8 mouse cellular contexts compared by ENCODE assay signal in genomic region chr12:78861496-78862253, GRCm38 (mm10). TPM values are rescaled to one million over a fixed set of nuclear protein-coding genes. Genes with fewer than 3 reads are reported as not detected.
DNase-seq lines count a peak whose midpoint lies in the region; ATAC-seq and TF ChIP-seq lines count a peak whose summit lies in the region.

Gene Atp6v1d (minus strand): TSS chr12:78861638.
Gene Eif2s1 (plus strand): TSS chr12:78861819.

- peak; percentile 91 for TF ChIP-seq CTCF in gastrocnemius, adult 2 months (IDR thresholded peaks at IDR 0.05)
- TF ChIP-seq CTCF in hindbrain, postnatal 0 days (IDR thresholded peaks at IDR 0.05; ENCODE audit: low read depth) = peak; percentile 85
- TF ChIP-seq CTCF in left cerebral cortex, adult 2 months (IDR thresholded peaks at IDR 0.05) = peak; percentile 95

- H3K4me3 ChIP-seq in gastrocnemius, adult 2 months = peak within 1 kb of the TSS; percentile 85
- H3K4me3 ChIP-seq in hindbrain, postnatal 0 days (ENCODE audit: low read length) = peak within 1 kb of the TSS; percentile 60
- H3K4me3 ChIP-seq in left cerebral cortex, adult 2 months = peak within 1 kb of the TSS; percentile 96

- peaks cover 18% of the 10 kb centered on the region for H3K4me1 ChIP-seq in hindbrain, postnatal 0 days (ENCODE audit: insufficient read depth, low read length)

- H3K9me3 ChIP-seq in hindbrain, postnatal 0 days (ENCODE audit: low read length) = no peaks in the 10 kb centered on the region

- H3K36me3 ChIP-seq in hindbrain, postnatal 0 days (ENCODE audit: insufficient read depth, low read length) = no peaks in the 10 kb centered on the region

- ATAC-seq in common myeloid progenitor, adult 5-6 weeks (replicated peaks; ENCODE audit: low read depth, poor library complexity, severe bottlenecking) = peak; percentile 88
- ATAC-seq in hindbrain, postnatal 0 days = peak; percentile 100
- ATAC-seq in megakaryocyte, adult 5-6 weeks (ENCODE audit: poor library complexity, severe bottlenecking) = peak; percentile 89

- peak within 1 kb of the TSS; percentile 99 for H3K27ac ChIP-seq in gastrocnemius, adult 2 months
- H3K27ac ChIP-seq in hindbrain, postnatal 0 days = peak within 1 kb of the TSS; percentile 78
- H3K27ac ChIP-seq in left cerebral cortex, adult 2 months = peak within 1 kb of the TSS; percentile 98

- H3K27me3 ChIP-seq in hindbrain, postnatal 0 days (ENCODE audit: insufficient read depth, low read length) = no peaks in the 10 kb centered on the region

- WGBS in hindbrain, postnatal 0 days = under 1% methylated on average over 55 of the region's 55 CpGs

- peak within 1 kb of the TSS; percentile 76 for H3K4me2 ChIP-seq in hindbrain, postnatal 0 days (ENCODE audit: low read depth, low read length)

- intact Hi-C loops in gastrocnemius, adult 2 months (cut with DNase I) = loop anchor here (5.0 kb wide), 1 partner anchor 114 kb away; the partner anchor contains the start of gene Mpp5
- intact Hi-C loops in left cerebral cortex, adult 2 months (cut with DNase I) = loop anchor here (5.0 kb wide), 3 partner anchors 226 to 1781 kb away; partner anchors contain the start of genes Erh, Gphn, Pigh and Slc39a9

- peak within 1 kb of the TSS; percentile 68 for H3K9ac ChIP-seq in hindbrain, postnatal 0 days (replicated peaks; ENCODE audit: low read length)

- DNase-seq in ZHBTc4 (ENCODE audit: low read depth, low spot score) = peak; percentile 100
- DNase-seq in gastrocnemius, adult 2 months = peak; percentile 99
- peak; percentile 99 for DNase-seq in hindbrain, postnatal 0 days (ENCODE audit: low spot score)
- peak; percentile 98 to 99 for DNase-seq in left cerebral cortex, adult 2 months (ENCODE audit: extremely low spot score in 1 of 2, low spot score in 2 of 2)
- peak; percentile 98 to 99 for DNase-seq in right cerebral cortex, adult 2 months (ENCODE audit: low spot score in 2 of 2)
- DNase-seq in urinary bladder, postnatal 14 days (ENCODE audit: low spot score) = peak; percentile 99

RNA-seq across cellular contexts. Expression of gene Atp6v1d, which starts in this region (rescaled TPM):
- total RNA-seq in common myeloid progenitor, adult 5-6 weeks (2017) = 17.8 and 32.9 TPM in 2 replicates
- total RNA-seq in gastrocnemius, adult 2 months (2021) = 10 to 100 TPM; 59.8 to 66.2 TPM
- total RNA-seq in hindbrain, postnatal 0 days (2014; rRNA removed) = 54.3 and 55.5 TPM in 2 replicates
- 149 and 161 TPM in 2 replicates for polyA plus RNA-seq in hindbrain, postnatal 0 days (2015; fragmentation: Nextera tagmentation; extraction: Ambion mirVana)
- total RNA-seq in left cerebral cortex, adult 2 months (2021) = 100 to 1,000 TPM; 274 to 294 TPM
- total RNA-seq in megakaryocyte, adult 5-6 weeks (2015) = 114 and 122 TPM in 2 replicates
- 50.5 and 55.4 TPM in 2 replicates for total RNA-seq in megakaryocyte, adult 5-6 weeks (2017)

RNA-seq across cellular contexts. Expression of gene Eif2s1, which starts in this region (rescaled TPM):
- total RNA-seq in common myeloid progenitor, adult 5-6 weeks (2017) = 123 and 125 TPM in 2 replicates
- total RNA-seq in gastrocnemius, adult 2 months (2021) = 10 to 100 TPM; 38.8 to 44.9 TPM
- 29.4 and 32.6 TPM in 2 replicates for total RNA-seq in hindbrain, postnatal 0 days (2014; rRNA removed)
- 92.0 and 98.3 TPM in 2 replicates for polyA plus RNA-seq in hindbrain, postnatal 0 days (2015; fragmentation: Nextera tagmentation; extraction: Ambion mirVana)
- 10 to 100 TPM; 44.8 to 51.8 TPM for total RNA-seq in left cerebral cortex, adult 2 months (2021)
- 63.9 and 90.0 TPM in 2 replicates for total RNA-seq in megakaryocyte, adult 5-6 weeks (2015)
- 49.9 and 52.5 TPM in 2 replicates for total RNA-seq in megakaryocyte, adult 5-6 weeks (2017)

Comparison
In these comparisons a context has a peak if more than half of its experiments do, and no peak if none do; other contexts are left out.
1. Peak in every context shown above with its lines: DNase-seq, ATAC-seq, H3K4me3 ChIP-seq and H3K27ac ChIP-seq.